Mouse (Mus musculus) frontal cortex, adult (tissue): ENCODE data around the gene Zc3h12c.

Experiments used
- ATAC-seq: cut with Nextera tagmentation; 2 replicates; pipeline ENCODE4 v1.9.2; 2017; ENCODE audit warnings: mild to moderate bottlenecking, moderate library complexity, mixed read lengths; ENCODE audit not compliant: low TSS enrichment

The Zc3h12c gene

GRCm38 (mm10) chr9:52165706-52166090 lies 2.7 kb downstream of the Zc3h12c start:
- no peak for ATAC-seq

GRCm38 (mm10) chr9:52165076-52165705 lies 3.2 kb downstream of the Zc3h12c start:
- no peak for ATAC-seq

GRCm38 (mm10) chr9:52160512-52160911 lies 7.9 kb downstream of the Zc3h12c start:
- no peak for ATAC-seq

- ATAC-seq = peak; percentile 99
Measured at GRCm38 (mm10) chr9:52158561-52158960, 9.8 kb downstream of the Zc3h12c start.

- ATAC-seq = no peak
Measured at GRCm38 (mm10) chr9:52155417-52155816, 13.0 kb downstream of the Zc3h12c start.

- ATAC-seq = no peak
Measured at GRCm38 (mm10) chr9:52154253-52154652, 14.1 kb downstream of the Zc3h12c start.

- ATAC-seq = no peak
Measured at GRCm38 (mm10) chr9:52152076-52152826, 16.1 kb downstream of the Zc3h12c start.

- no peak for ATAC-seq
Measured at GRCm38 (mm10) chr9:52149768-52150167, 18.6 kb downstream of the Zc3h12c start.

GRCm38 (mm10) chr9:52149286-52149685 lies 19.1 kb downstream of the Zc3h12c start:
- ATAC-seq = no peak

- no peak for ATAC-seq
Measured at GRCm38 (mm10) chr9:52148831-52149230, 19.5 kb downstream of the Zc3h12c start.

GRCm38 (mm10) chr9:52148311-52148710 lies 20.1 kb downstream of the Zc3h12c start:
- no peak for ATAC-seq

- no peak for ATAC-seq
Measured at GRCm38 (mm10) chr9:52146241-52146640, 22.1 kb downstream of the Zc3h12c start.

- ATAC-seq = no peak
Measured at GRCm38 (mm10) chr9:52132771-52133170, 35.6 kb downstream of the Zc3h12c start.

GRCm38 (mm10) chr9:52130348-52130747 lies 38.0 kb downstream of the Zc3h12c start:
- ATAC-seq = no peak

GRCm38 (mm10) chr9:52125225-52125624 lies 43.1 kb downstream of the Zc3h12c start:
- ATAC-seq = no peak

- ATAC-seq = no peak
Measured at GRCm38 (mm10) chr9:52119212-52119611, 49.2 kb downstream of the Zc3h12c start.

GRCm38 (mm10) chr9:52113091-52113490 lies 55.3 kb downstream of the Zc3h12c start:
- no peak for ATAC-seq

GRCm38 (mm10) chr9:52110738-52111137 lies 57.6 kb downstream of the Zc3h12c start:
- no peak for ATAC-seq

GRCm38 (mm10) chr9:52107161-52107560 lies 61.2 kb downstream of the Zc3h12c start:
- ATAC-seq = no peak

- ATAC-seq = no peak
Measured at GRCm38 (mm10) chr9:52105423-52105822, 62.9 kb downstream of the Zc3h12c start.

GRCm38 (mm10) chr9:52104225-52104615 lies 64.2 kb downstream of the Zc3h12c start:
- ATAC-seq = no peak

- no peak for ATAC-seq
Measured at GRCm38 (mm10) chr9:52103448-52104224, 64.7 kb downstream of the Zc3h12c start.
